Mouse (Mus musculus) liver, embryonic 14.5 days (tissue): ENCODE measurements around the gene Efcab9. TPM values are rescaled to one million over a fixed set of nuclear protein-coding genes. Genes with fewer than 3 reads are reported as not detected.
"Not testable (repeated sequence)": the region's sequence is repeated elsewhere in the genome, so short reads cannot be mapped to it uniquely, and the experiment has no call there.

Experiments used
- ATAC-seq: fragments of 200-750 bp; cut with Nextera tagmentation; 2 replicates; pipeline ENCODE4 v1.8.0; 2017; ENCODE audit warnings: moderate number of reproducible peaks, mild to moderate bottlenecking, moderate library complexity; ENCODE audit not compliant: insufficient read depth
- DNase-seq, 3 experiments: peaks; one replicate each; pipeline ENCODE4 v3.0.0-alpha.2; 2012 to 2013; ENCODE audit warnings: low read depth in 3 of 3, low spot score in 3 of 3
- H3K27ac ChIP-seq: fragments of 300-500 bp; sonication (generic); 2 replicates; pipeline ENCODE4 v1.5.1; 2014; ENCODE audit warnings: moderate library complexity, mild to moderate bottlenecking, control low read depth, inconsistent platforms
- H3K27me3 ChIP-seq: fragments of 300-500 bp; sonication (generic); 2 replicates; pipeline ENCODE4 v1.6.1; 2014; ENCODE audit warnings: mild to moderate bottlenecking, low read length, moderate library complexity; ENCODE audit not compliant: control insufficient read depth, insufficient read depth
- H3K36me3 ChIP-seq: fragments of 300-500 bp; sonication (generic); replicated peaks from 2 replicates; pipeline ENCODE4 v1.6.1; 2014; ENCODE audit warnings: low read depth; ENCODE audit not compliant: control insufficient read depth, insufficient read depth
- H3K4me1 ChIP-seq, 2 experiments: fragments of 200-500 bp in 1 of 2; fragments of 300-500 bp in 1 of 2; sonication (generic) in 1 of 2; replicated peaks; 2 replicates each; pipeline ENCODE4 v1.6.1; 2012 to 2014; ENCODE audit warnings: antibody characterized with exemption in 1 of 2, inconsistent platforms in 1 of 2, low read length in 1 of 2; ENCODE audit not compliant: control insufficient read depth in 2 of 2, insufficient read depth in 2 of 2
- H3K4me2 ChIP-seq: fragments of 300-500 bp; sonication (generic); 2 replicates; pipeline ENCODE4 v1.6.1; 2014; ENCODE audit warnings: low read depth, mild to moderate bottlenecking, control low read depth, moderate library complexity
- H3K4me3 ChIP-seq, 2 experiments: fragments of 200-500 bp in 1 of 2; fragments of 300-500 bp in 1 of 2; sonication (generic) in 1 of 2; 2 replicates each; pipeline ENCODE4 v1.5.1; 2012 to 2014; ENCODE audit warnings: low read depth in 2 of 2, low read length in 2 of 2, mild to moderate bottlenecking in 2 of 2, control low read depth in 1 of 2, inconsistent platforms in 1 of 2, moderate library complexity in 1 of 2; ENCODE audit not compliant: insufficient read depth in 1 of 2
- H3K9ac ChIP-seq: fragments of 300-500 bp; sonication (generic); replicated peaks from 2 replicates; pipeline ENCODE4 v1.6.1; 2014; ENCODE audit warnings: mild to moderate bottlenecking, control low read depth, moderate library complexity
- H3K9me3 ChIP-seq: fragments of 300-500 bp; sonication (generic); 2 replicates; pipeline ENCODE4 v1.6.1; 2016; ENCODE audit warnings: low read length, mixed read lengths; ENCODE audit not compliant: control insufficient read depth
- CTCF ChIP-seq: IDR thresholded peaks from 2 replicates; pipeline ENCODE4 v1.5.1; 2016; ENCODE audit warnings: antibody characterized with exemption, low read depth, control low read depth
- EP300 ChIP-seq: IDR thresholded peaks from 2 replicates; pipeline ENCODE4 v1.6.1; 2016; ENCODE audit warnings: antibody characterized with exemption, low read depth
- WGBS: fragments of 180-500 bp; shearing (Covaris S2); extraction: QIAGEN DNeasy Blood & Tissue Kit; methylation state at CpG from one replicate; pipeline ENCODE4 v1.1.7; 2014; ENCODE audit not compliant: insufficient replicate concordance; 5-methylcytosine and 5-hydroxymethylcytosine counted together
- polyA plus RNA-seq, 2 experiments: library from polyadenylated mRNA; depleted of rRNA in 1 of 2; stranded (reverse) in 1 of 2; unstranded in 1 of 2; fragments of >200 nt; fragmentation: Nextera tagmentation in 1 of 2; extraction: Ambion mirVana in 1 of 2; gene quantifications; 2 replicates each; pipeline versions ENCODE4 v1.2.1 to v1.2.3; 2012 to 2014

Efcab9 gene
- polyA plus RNA-seq, 2 experiments: 0.22 to 0.26 TPM

- no peak overlapping the region for H3K4me3 ChIP-seq
- H3K27me3 ChIP-seq: no peaks in the 10 kb centered on the region
- ATAC-seq: no peak
- WGBS: 84% methylated on average over 12 of the region's 12 CpGs
- no peak overlapping the region for H3K9ac ChIP-seq
- H3K4me2 ChIP-seq: no peak overlapping the region
- no peaks in the 10 kb centered on the region for H3K9me3 ChIP-seq
- TF ChIP-seq EP300 (no peak), CTCF (no peak)
- DNase-seq: no peak
- H3K4me1 ChIP-seq: peaks cover 0 to 14% of the 10 kb centered on the region in 2 experiments; a peak in 3 of 4 replicates
- H3K36me3 ChIP-seq: no peaks in the 10 kb centered on the region
- no peak overlapping the region for H3K27ac ChIP-seq
Measured at GRCm38 (mm10) chr11:32516091-32516490, 15.8 kb downstream of the Efcab9 start.

GRCm38 (mm10) chr11:32514853-32515252 lies 17.0 kb downstream of the Efcab9 start:
- WGBS: 80% methylated on average over 5 of the region's 5 CpGs
- DNase-seq, H3K4me3 ChIP-seq, H3K4me2 ChIP-seq, H3K9ac ChIP-seq, H3K9me3 ChIP-seq, H3K27ac ChIP-seq, H3K36me3 ChIP-seq, ATAC-seq, H3K27me3 ChIP-seq: not testable (repeated sequence)
- H3K4me1 ChIP-seq: peaks cover 0 to 14% of the 10 kb centered on the region in 2 experiments; a peak in 3 of 4 replicates

DNA sequence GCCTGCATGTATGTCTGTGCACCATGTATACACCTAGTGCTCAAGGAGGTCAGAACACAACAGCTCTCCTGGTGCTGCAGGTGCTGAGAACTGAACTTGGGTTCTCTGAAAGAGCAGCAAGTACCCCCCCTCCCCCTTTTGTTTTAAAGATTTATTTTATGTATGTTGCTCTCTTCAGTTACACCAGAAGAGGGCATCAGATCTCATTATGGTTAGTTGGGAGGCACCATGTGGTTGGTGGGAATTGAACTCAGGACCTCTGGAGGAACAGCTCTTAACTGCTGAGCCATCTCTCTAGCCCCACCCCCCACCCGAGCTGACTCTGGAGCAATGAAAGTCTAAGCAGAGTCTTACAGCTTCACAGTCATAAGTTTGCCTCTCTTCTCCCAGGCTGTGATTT lies 21.0 kb downstream of the Efcab9 start:
- H3K9me3 ChIP-seq: no peaks in the 10 kb centered on the region
- H3K36me3 ChIP-seq: no peaks in the 10 kb centered on the region
- TF ChIP-seq EP300 (no peak), CTCF (peak; percentile 27; the same call in 1 of the 2 replicates)
- H3K27me3 ChIP-seq: no peaks in the 10 kb centered on the region
- peaks cover 0 to 4% of the 10 kb centered on the region in 2 experiments; a peak in 1 of 4 replicates for H3K4me1 ChIP-seq
- no peak overlapping the region for H3K4me3 ChIP-seq
- ATAC-seq: no peak
- no peak overlapping the region for H3K9ac ChIP-seq
- DNase-seq: no peak
- H3K4me2 ChIP-seq: no peak overlapping the region
- WGBS: 19% methylated on average over 1 of the region's 1 CpGs
- H3K27ac ChIP-seq: no peak overlapping the region

GRCm38 (mm10) chr11:32505091-32505739 lies 26.7 kb downstream of the Efcab9 start:
- DNase-seq (no peak), ATAC-seq (no peak)
- no peaks in the 10 kb centered on the region for H3K27me3 ChIP-seq

GRCm38 (mm10) chr11:32503711-32504110 lies 28.2 kb downstream of the Efcab9 start:
- no peaks in the 10 kb centered on the region for H3K36me3 ChIP-seq
- no peak for ATAC-seq
- H3K27me3 ChIP-seq: no peaks in the 10 kb centered on the region
- no peak for DNase-seq
- H3K4me1 ChIP-seq: no peaks in the 10 kb centered on the region; a peak in 1 of 4 replicates
- no peaks in the 10 kb centered on the region for H3K9me3 ChIP-seq
- no peak overlapping the region for H3K9ac ChIP-seq
- no peak overlapping the region for H3K27ac ChIP-seq
- no peak overlapping the region for H3K4me2 ChIP-seq
- H3K4me3 ChIP-seq: no peak overlapping the region
- WGBS: 68% methylated on average over 2 of the region's 2 CpGs
- no peak for TF ChIP-seq EP300

More at GRCm38 (mm10) chr11:32505091-32505739, 26.7 kb downstream of the Efcab9 start:
- no peak overlapping the region for H3K9ac ChIP-seq
- no peak overlapping the region for H3K4me2 ChIP-seq
- no peaks in the 10 kb centered on the region for H3K9me3 ChIP-seq
- H3K27ac ChIP-seq: no peak overlapping the region
- H3K4me1 ChIP-seq: no peaks in the 10 kb centered on the region; a peak in 1 of 4 replicates
- no peaks in the 10 kb centered on the region for H3K36me3 ChIP-seq
- H3K4me3 ChIP-seq: no peak overlapping the region
- WGBS: 52% methylated on average over 7 of the region's 7 CpGs
- no peak for TF ChIP-seq EP300
- no peak for TF ChIP-seq CTCF
